Mouse (Mus musculus) forebrain, embryonic 13.5 days (tissue): ENCODE data around the gene Haao. TPM values are rescaled to one million over a fixed set of nuclear protein-coding genes. Genes with fewer than 3 reads are reported as not detected.

Source experiments
- polyA plus RNA-seq: library from polyadenylated mRNA; unstranded; fragments of >200 nt; fragmentation: Nextera tagmentation; extraction: Ambion mirVana; gene quantifications from 2 replicates; pipeline ENCODE4 v1.2.1, GENCODE M21; 2015

The Haao gene
- polyA plus RNA-seq, 1 experiment from 2014 or later = not detected

Other genes starting within 250 kb of the Haao start
- not detected in 2 replicates for gene Kcng3, start 216.1 kb downstream of the Haao start, polyA plus RNA-seq
- gene Mta3, start 141.8 kb downstream of the Haao start, polyA plus RNA-seq = 28.7 and 30.6 TPM in 2 replicates